Mouse (Mus musculus) liver, postnatal 0 days (tissue): ENCODE results near the gene Uchl3. TPM values are rescaled to one million over a fixed set of nuclear protein-coding genes. Genes with fewer than 3 reads are reported as not detected.

Experiments used
- ATAC-seq: fragments of 200-750 bp; cut with Nextera tagmentation; 2 replicates; pipeline ENCODE4 v1.8.0; 2017; ENCODE audit warnings: mild to moderate bottlenecking, moderate library complexity
- DNase-seq: peaks from one replicate; pipeline ENCODE4 v3.0.0-alpha.2; 2016
- H3K27ac ChIP-seq: fragments of 300-500 bp; sonication (generic); 2 replicates; pipeline ENCODE4 v1.5.1; 2014; ENCODE audit warnings: antibody characterized with exemption, moderate library complexity, mild to moderate bottlenecking, low read depth
- H3K27me3 ChIP-seq: fragments of 300-500 bp; sonication (generic); 2 replicates; pipeline ENCODE4 v1.6.1; 2014; ENCODE audit warnings: low read length, control low read depth, mixed read lengths; ENCODE audit not compliant: insufficient read depth
- H3K36me3 ChIP-seq: fragments of 300-500 bp; sonication (generic); replicated peaks from 2 replicates; pipeline ENCODE4 v1.6.1; 2014; ENCODE audit warnings: mild to moderate bottlenecking, control low read depth, low read length, moderate library complexity, mixed read lengths; ENCODE audit not compliant: insufficient read depth
- H3K4me1 ChIP-seq: fragments of 300-500 bp; sonication (generic); 2 replicates; pipeline ENCODE4 v1.6.1; 2014; ENCODE audit warnings: antibody characterized with exemption, mild to moderate bottlenecking, control low read depth; ENCODE audit not compliant: insufficient read depth
- H3K4me2 ChIP-seq: fragments of 300-500 bp; sonication (generic); 2 replicates; pipeline ENCODE4 v1.6.1; 2014; ENCODE audit warnings: low read depth, mild to moderate bottlenecking, low read length, moderate library complexity, mixed read lengths
- H3K4me3 ChIP-seq: fragments of 300-500 bp; sonication (generic); 2 replicates; pipeline ENCODE4 v1.5.1; 2014; ENCODE audit warnings: low read depth, low read length
- H3K9ac ChIP-seq: fragments of 300-500 bp; sonication (generic); replicated peaks from 2 replicates; pipeline ENCODE4 v1.6.1; 2014; ENCODE audit warnings: mild to moderate bottlenecking, moderate library complexity
- H3K9me3 ChIP-seq: fragments of 300-500 bp; sonication (generic); 2 replicates; pipeline ENCODE4 v1.6.1; 2016; ENCODE audit warnings: mild to moderate bottlenecking, control low read depth, low read length, mixed read lengths
- CTCF ChIP-seq: sonication (generic); IDR thresholded peaks from 2 replicates; pipeline ENCODE4 v1.5.1; 2016; ENCODE audit warnings: antibody characterized with exemption, low read depth
- EP300 ChIP-seq: IDR thresholded peaks from 2 replicates; pipeline ENCODE4 v1.6.1; 2016; ENCODE audit warnings: antibody characterized with exemption, low read depth, mild to moderate bottlenecking
- whole genome bisulfite sequencing: fragments of 180-500 bp; shearing (Covaris S2); extraction: QIAGEN DNeasy Blood & Tissue Kit; methylation state at CpG from one replicate; pipeline ENCODE4 v1.1.7; 2014; ENCODE audit not compliant: insufficient replicate concordance; 5-methylcytosine and 5-hydroxymethylcytosine counted together
- polyA plus RNA-seq: library from polyadenylated mRNA; unstranded; fragments of >200 nt; fragmentation: Nextera tagmentation; extraction: Ambion mirVana; gene quantifications from 2 replicates; pipeline ENCODE4 v1.2.1, GENCODE M21; 2015

Uchl3 gene
- polyA plus RNA-seq, 1 experiment from 2014 or later: 42.5 TPM

- Histone ChIP-seq H3K27ac (no peak overlapping the region), H3K27me3 (peaks cover 5% of the 10 kb centered on the region), H3K9me3 (no peaks in the 10 kb centered on the region), H3K4me3 (no peak overlapping the region), H3K36me3 (no peaks in the 10 kb centered on the region), H3K4me1 (peaks cover 3% of the 10 kb centered on the region; the same call in 1 of the 2 replicates), H3K9ac (no peak overlapping the region), H3K4me2 (no peak overlapping the region)
- DNase-seq (no peak), ATAC-seq (no peak)
- no peak for TF ChIP-seq EP300
- no peak for TF ChIP-seq CTCF
- WGBS: 38% methylated on average over 1 of the region's 1 CpGs
These were observed 40.6 kb upstream of the Uchl3 start for GRCm38 (mm10) chr14:101613206-101613605.

GRCm38 (mm10) chr14:101616178-101616577 lies 37.6 kb upstream of the Uchl3 start:
- H3K4me3 ChIP-seq: no peak overlapping the region
- H3K9me3 ChIP-seq: no peaks in the 10 kb centered on the region
- TF ChIP-seq EP300: no peak
- no peak for TF ChIP-seq CTCF
- no peak for ATAC-seq
- WGBS: 38% methylated on average over 9 of the region's 9 CpGs
- H3K4me2 ChIP-seq: no peak overlapping the region
- H3K4me1 ChIP-seq: no peaks in the 10 kb centered on the region
- H3K9ac ChIP-seq: no peak overlapping the region
- H3K36me3 ChIP-seq: no peaks in the 10 kb centered on the region
- H3K27me3 ChIP-seq: no peaks in the 10 kb centered on the region
- no peak overlapping the region for H3K27ac ChIP-seq
- DNase-seq: no peak

- ATAC-seq: no peak
- 75% methylated on average over 5 of the region's 5 CpGs for WGBS
- no peaks in the 10 kb centered on the region for H3K27me3 ChIP-seq
- H3K27ac ChIP-seq: no peak overlapping the region
- no peaks in the 10 kb centered on the region for H3K9me3 ChIP-seq
- no peak overlapping the region for H3K4me2 ChIP-seq
- H3K4me1 ChIP-seq: no peaks in the 10 kb centered on the region
- TF ChIP-seq CTCF: 0 out of 2 replicates have a peak, but pooled peaks have one; percentile 7
- TF ChIP-seq EP300: no peak
- no peak overlapping the region for H3K4me3 ChIP-seq
- no peaks in the 10 kb centered on the region for H3K36me3 ChIP-seq
- DNase-seq: no peak
- H3K9ac ChIP-seq: no peak overlapping the region
These were observed 36.1 kb upstream of the Uchl3 start for GRCm38 (mm10) chr14:101617680-101618079.

- H3K9ac ChIP-seq: no peak overlapping the region
- H3K4me3 ChIP-seq: no peak overlapping the region
- H3K4me1 ChIP-seq: no peaks in the 10 kb centered on the region
- 61% methylated on average over 2 of the region's 2 CpGs for WGBS
- TF ChIP-seq CTCF (no peak), EP300 (no peak)
- DNase-seq (no peak), ATAC-seq (no peak)
- no peak overlapping the region for H3K27ac ChIP-seq
- no peaks in the 10 kb centered on the region for H3K27me3 ChIP-seq
- H3K36me3 ChIP-seq: peaks cover 12% of the 10 kb centered on the region
- H3K4me2 ChIP-seq: no peak overlapping the region
- H3K9me3 ChIP-seq: no peaks in the 10 kb centered on the region
These were observed 23.2 kb upstream of the Uchl3 start for GRCm38 (mm10) chr14:101630548-101630947.

GRCm38 (mm10) chr14:101635765-101636164 lies 18.0 kb upstream of the Uchl3 start:
- DNase-seq (no peak), ATAC-seq (no peak)
- H3K9ac ChIP-seq: no peak overlapping the region
- no peaks in the 10 kb centered on the region for H3K27me3 ChIP-seq
- no peak overlapping the region for H3K4me3 ChIP-seq
- TF ChIP-seq EP300 (no peak), CTCF (peak; percentile 30)
- no peaks in the 10 kb centered on the region; the same call in 1 of the 2 replicates for H3K4me1 ChIP-seq
- peaks cover 12% of the 10 kb centered on the region for H3K36me3 ChIP-seq
- no peaks in the 10 kb centered on the region for H3K9me3 ChIP-seq
- no peak overlapping the region for H3K4me2 ChIP-seq
- 89% methylated on average over 1 of the region's 1 CpGs for WGBS
- no peak overlapping the region for H3K27ac ChIP-seq

GRCm38 (mm10) chr14:101637381-101637780 lies 16.4 kb upstream of the Uchl3 start:
- no peaks in the 10 kb centered on the region; the same call in 1 of the 2 replicates for H3K4me1 ChIP-seq
- H3K4me2 ChIP-seq: no peak overlapping the region
- no peak overlapping the region for H3K27ac ChIP-seq
- TF ChIP-seq CTCF (no peak), EP300 (no peak)
- H3K4me3 ChIP-seq: no peak overlapping the region
- H3K9ac ChIP-seq: no peak overlapping the region
- peaks cover 12% of the 10 kb centered on the region for H3K36me3 ChIP-seq
- no peaks in the 10 kb centered on the region for H3K27me3 ChIP-seq
- ATAC-seq: no peak
- H3K9me3 ChIP-seq: no peaks in the 10 kb centered on the region
- no peak for DNase-seq
- 85% methylated on average over 6 of the region's 6 CpGs for WGBS
